Mouse (Mus musculus) ES-E14 (cell line): ENCODE measurements around the gene Pik3ap1.

ENCODE experiments used
- CHD2 ChIP-seq: IDR thresholded peaks from 2 replicates; pipeline ENCODE4 v1.6.1; 2014; ENCODE audit warnings: mild to moderate bottlenecking, low read depth, low read length, inconsistent platforms
- HCFC1 ChIP-seq: IDR thresholded peaks from 2 replicates; pipeline ENCODE4 v1.6.1; 2012; ENCODE audit warnings: low read length, inconsistent platforms, borderline replicate concordance; ENCODE audit not compliant: insufficient read depth
- MAFK ChIP-seq: IDR thresholded peaks from 2 replicates; pipeline ENCODE4 v1.6.1; 2014; ENCODE audit warnings: mild to moderate bottlenecking, low read depth, low read length, inconsistent platforms; ENCODE audit not compliant: insufficient read depth
- ZC3H11A ChIP-seq: IDR thresholded peaks from 2 replicates; pipeline ENCODE4 v1.6.1; 2012; ENCODE audit warnings: low read depth, mild to moderate bottlenecking, inconsistent platforms, low read length, borderline replicate concordance
- ZNF384 ChIP-seq: IDR thresholded peaks from 2 replicates; pipeline ENCODE4 v1.6.1; 2012; ENCODE audit warnings: low read depth, low read length, inconsistent platforms

- no peak for TF ChIP-seq MAFK
- no peak for TF ChIP-seq ZC3H11A
- TF ChIP-seq HCFC1 = no peak
- no peak for TF ChIP-seq ZNF384
- TF ChIP-seq CHD2 = no peak
Measured at GRCm38 (mm10) chr19:41329961-41330360, 54.9 kb downstream of the Pik3ap1 start.
